Mouse (Mus musculus) megakaryocyte, embryonic 14.5 days (primary cell): ENCODE results near the gene Runx3.

Experiments used
- FLI1 ChIP-seq: IDR thresholded peaks from 2 replicates; pipeline ENCODE4 v1.6.1; 2012; ENCODE audit warnings: low read length, inconsistent platforms, mixed read lengths
- GATA1 ChIP-seq: IDR thresholded peaks from 3 replicates; pipeline ENCODE4 v1.6.1; 2012; ENCODE audit warnings: mixed read lengths, low read length, inconsistent platforms, borderline replicate concordance

DNA sequence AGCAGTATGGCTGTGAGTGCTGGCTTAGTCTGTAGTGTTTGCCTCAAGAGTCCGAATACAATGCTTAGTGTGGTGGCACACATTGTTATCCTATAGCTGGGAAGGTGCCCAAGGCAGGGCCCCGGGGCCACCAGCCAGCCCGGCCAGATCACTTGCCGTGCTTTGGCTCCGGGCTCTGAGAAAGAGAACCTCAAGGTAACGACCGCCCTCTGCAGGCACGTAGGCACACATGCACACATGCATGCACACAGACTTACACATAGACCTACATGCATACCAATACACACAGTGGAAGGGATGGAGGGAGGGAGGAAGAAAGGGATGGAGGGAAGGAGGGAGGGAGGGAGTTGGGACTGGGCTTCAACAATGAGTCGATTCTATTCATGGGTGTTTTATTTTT is 2.6 kb upstream of the Runx3 start:
- TF ChIP-seq GATA1 (no peak), FLI1 (no peak)
